Mouse (Mus musculus) testis, adult 2 months (tissue): Measurements from ENCODE around the gene Klf15.

Experiments used
- CTCF ChIP-seq: fragments of 200-500 bp; IDR thresholded peaks from 2 replicates; pipeline ENCODE4 v1.5.1; 2012; ENCODE audit warnings: low read depth, mild to moderate bottlenecking, inconsistent platforms, low read length, moderate library complexity; ENCODE audit not compliant: control insufficient read depth, insufficient read depth, insufficient replicate concordance
- POLR2A ChIP-seq: fragments of 200-500 bp; IDR thresholded peaks from 2 replicates; pipeline ENCODE4 v1.6.1; 2012; ENCODE audit warnings: low read depth, mild to moderate bottlenecking, inconsistent platforms, low read length, moderate library complexity; ENCODE audit not compliant: control insufficient read depth

DNA sequence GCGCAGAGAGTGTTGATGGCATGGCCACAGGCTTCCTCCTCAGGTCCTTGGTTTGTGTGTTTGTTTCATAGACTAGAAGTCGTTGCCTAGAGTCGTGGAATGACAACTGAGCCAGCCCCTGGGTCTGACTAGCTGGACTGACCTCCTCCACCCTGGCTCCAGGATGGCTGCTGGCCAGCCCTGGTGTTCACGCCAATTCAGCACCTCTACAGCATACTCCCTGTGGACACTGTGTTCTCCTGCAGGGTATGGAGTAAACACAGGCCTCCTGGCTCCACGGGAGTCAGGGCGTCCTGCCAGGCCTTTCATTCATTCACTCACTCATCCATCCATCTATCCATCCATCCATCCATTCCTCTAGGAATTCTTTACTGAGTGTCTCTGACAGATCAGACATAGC, 46.7 kb downstream of the Klf15 start:
- TF ChIP-seq CTCF (no peak), POLR2A (no peak)
